Mouse (Mus musculus): ENCODE results near the gene Lrsam1. TPM values are rescaled to one million over a fixed set of nuclear protein-coding genes. Genes with fewer than 3 reads are reported as not detected.

Lrsam1 gene
- polyA plus RNA-seq, 1 experiment from 2014 or later: 7.4 TPM

DNA sequence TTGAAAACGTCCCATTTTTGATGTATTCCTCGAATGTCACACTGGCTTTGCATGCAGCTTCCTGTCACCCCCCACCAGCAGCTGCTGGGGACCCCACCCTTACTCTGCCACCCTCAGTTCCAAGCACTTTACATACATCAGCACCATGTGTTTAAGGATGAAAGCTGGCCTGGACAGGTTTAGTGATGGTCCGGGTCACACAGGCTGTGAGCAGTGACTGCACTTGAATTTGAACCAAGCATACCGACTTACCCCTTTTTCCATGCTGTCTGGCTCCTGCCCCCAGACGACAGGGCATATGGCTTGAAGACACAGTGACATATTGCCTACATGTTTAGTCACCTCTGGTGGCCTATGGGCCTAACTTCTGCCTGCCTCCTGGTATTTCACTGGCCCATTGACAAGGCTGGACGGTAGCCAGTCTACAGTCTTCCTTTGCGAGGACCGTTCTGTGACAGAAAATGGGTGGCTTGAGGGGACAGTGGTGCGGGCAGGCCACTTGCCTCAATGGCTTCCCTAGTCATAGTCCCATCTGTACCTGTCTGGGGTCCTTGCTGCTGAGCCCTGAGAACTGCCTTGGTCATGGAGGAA, 6.7 kb upstream of the Lrsam1 start:
- no peaks in the 10 kb centered on the region for H3K27me3 ChIP-seq (ENCODE audit: control insufficient read depth, insufficient read depth, low read length)
- peak overlapping the region in 1 of 2 experiments; percentile 55; a peak in 1 of 4 replicates for H3K4me3 ChIP-seq (ENCODE audit: control insufficient read depth in 1 of 2, insufficient read depth in 1 of 2, low read depth in 1 of 2, low read length in 2 of 2)
- H3K4me2 ChIP-seq (ENCODE audit: low read length): peak overlapping the region; percentile 85
- peak overlapping the region in 1 of 2 experiments; percentile 98; a peak in 2 of 4 replicates for H3K27ac ChIP-seq (replicated peaks in 1 of 2; ENCODE audit: control insufficient read depth in 1 of 2, insufficient read depth in 1 of 2, low read depth in 2 of 2, low read length in 2 of 2)
- WGBS: 79% methylated on average over 9 of the region's 9 CpGs
- ATAC-seq (ENCODE audit: insufficient number of reproducible peaks, insufficient read depth, low FRiP score, low read depth): no peak
- no peaks in the 10 kb centered on the region for H3K9me3 ChIP-seq (ENCODE audit: control insufficient read depth, low read length)
- peak overlapping the region; percentile 77 for H3K9ac ChIP-seq (ENCODE audit: low read length)
- H3K4me1 ChIP-seq (ENCODE audit: control insufficient read depth in 2 of 2, insufficient read depth in 2 of 2, low read length in 2 of 2): peaks cover 17 to 38% of the 10 kb centered on the region in 2 experiments
- H3K36me3 ChIP-seq (ENCODE audit: control insufficient read depth, insufficient read depth, low read length): peaks cover 29% of the 10 kb centered on the region

DNA sequence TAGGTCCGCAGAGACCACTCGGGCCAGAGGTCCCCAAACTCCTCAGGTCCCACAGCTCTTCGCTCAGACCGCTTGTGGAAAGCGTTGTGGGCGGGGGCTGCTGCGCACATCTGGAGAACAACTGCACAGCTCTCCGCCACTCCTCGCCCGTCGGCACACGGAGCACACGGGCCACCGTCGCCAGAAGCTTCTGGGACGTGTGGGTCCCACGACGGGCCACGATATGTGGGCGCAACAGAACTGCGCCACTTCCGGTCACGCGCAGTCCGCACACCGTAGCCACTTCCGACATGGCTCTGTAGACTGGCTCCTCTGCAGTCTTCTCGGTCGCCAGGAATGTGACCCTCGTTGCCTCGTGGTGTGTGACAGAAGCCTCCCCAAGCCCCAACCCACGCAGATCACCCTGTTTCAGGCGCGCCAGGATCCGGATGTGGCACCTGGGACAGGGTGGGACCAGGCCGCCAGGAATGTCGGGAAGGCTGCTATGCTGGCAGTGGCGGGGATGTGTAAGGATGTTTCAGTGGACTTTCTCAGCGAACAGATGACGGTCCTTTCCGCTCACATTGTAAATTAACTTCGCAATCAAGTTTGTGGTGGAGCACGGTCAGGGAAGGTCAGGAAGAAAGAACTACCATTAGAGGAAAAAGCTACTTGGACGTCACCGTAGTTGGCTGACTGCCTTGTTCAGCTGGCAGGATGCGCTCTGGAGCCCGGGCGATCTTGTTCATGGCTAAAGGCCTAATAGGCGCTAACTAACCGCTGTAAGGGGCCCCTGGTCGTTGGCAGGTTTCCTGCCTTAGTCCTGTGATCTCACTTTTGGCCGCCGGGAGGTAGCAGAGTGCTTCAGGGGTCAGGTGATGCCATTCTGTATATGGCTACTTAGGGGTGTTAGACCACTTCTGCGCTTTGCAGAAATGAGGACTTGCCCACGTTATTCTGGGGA, 5.5 kb upstream of the Lrsam1 start:
- Histone ChIP-seq H3K36me3 (ENCODE audit: control insufficient read depth, insufficient read depth, low read length) (peaks cover 28% of the 10 kb centered on the region), H3K4me1 (ENCODE audit: control insufficient read depth in 2 of 2, insufficient read depth in 2 of 2, low read length in 2 of 2) (peaks cover 22 to 43% of the 10 kb centered on the region in 2 experiments), H3K4me3 (ENCODE audit: control insufficient read depth in 1 of 2, insufficient read depth in 1 of 2, low read depth in 1 of 2, low read length in 2 of 2) (peak overlapping the region; percentile 55 to 66), H3K4me2 (ENCODE audit: low read length) (peak overlapping the region; percentile 85), H3K9ac (ENCODE audit: low read length) (peak overlapping the region; percentile 77), H3K27me3 (ENCODE audit: control insufficient read depth, insufficient read depth, low read length) (no peaks in the 10 kb centered on the region), H3K9me3 (ENCODE audit: control insufficient read depth, low read length) (no peaks in the 10 kb centered on the region), H3K27ac (replicated peaks in 1 of 2; ENCODE audit: control insufficient read depth in 1 of 2, insufficient read depth in 1 of 2, low read depth in 2 of 2, low read length in 2 of 2) (peak overlapping the region; percentile 97 to 98)
- ATAC-seq (ENCODE audit: insufficient number of reproducible peaks, insufficient read depth, low FRiP score, low read depth): peak; percentile 77
- under 1% methylated on average over 55 of the region's 55 CpGs for WGBS

DNA sequence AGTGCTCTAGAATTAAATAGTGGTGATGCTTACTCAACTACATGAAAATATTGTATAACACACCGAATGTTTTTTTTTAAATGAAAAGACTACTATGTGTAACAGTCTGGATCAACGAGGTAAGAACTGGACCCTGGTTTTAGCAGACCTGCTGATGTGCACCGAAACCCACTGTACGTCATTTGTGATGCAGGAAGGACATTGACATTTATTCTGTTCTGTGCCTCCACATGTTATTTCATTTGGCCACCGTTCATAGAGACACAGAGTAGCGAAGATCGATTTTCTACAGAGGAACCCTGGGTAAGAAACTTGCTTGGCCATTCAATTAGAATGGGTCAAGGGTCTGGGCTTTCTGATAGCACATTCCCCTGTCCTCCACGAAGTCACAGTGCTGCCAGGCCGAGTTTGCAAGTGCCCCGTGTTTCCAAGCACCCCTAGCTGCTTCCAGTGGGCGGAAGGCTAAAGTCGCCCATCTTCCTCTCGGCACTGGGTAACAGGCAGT, 4.8 kb upstream of the Lrsam1 start:
- whole genome bisulfite sequencing: 9% methylated on average over 13 of the region's 13 CpGs
- no peak for ATAC-seq (ENCODE audit: insufficient number of reproducible peaks, insufficient read depth, low FRiP score, low read depth)
- H3K4me3 ChIP-seq (ENCODE audit: control insufficient read depth in 1 of 2, insufficient read depth in 1 of 2, low read depth in 1 of 2, low read length in 2 of 2): peak overlapping the region; percentile 55 to 66
- no peaks in the 10 kb centered on the region for H3K9me3 ChIP-seq (ENCODE audit: control insufficient read depth, low read length)
- peak overlapping the region; percentile 77 for H3K9ac ChIP-seq (ENCODE audit: low read length)
- peaks cover 22 to 43% of the 10 kb centered on the region in 2 experiments for H3K4me1 ChIP-seq (ENCODE audit: control insufficient read depth in 2 of 2, insufficient read depth in 2 of 2, low read length in 2 of 2)
- H3K4me2 ChIP-seq (ENCODE audit: low read length): peak overlapping the region; percentile 85
- H3K27ac ChIP-seq (replicated peaks in 1 of 2; ENCODE audit: control insufficient read depth in 1 of 2, insufficient read depth in 1 of 2, low read depth in 2 of 2, low read length in 2 of 2): peak overlapping the region; percentile 97 to 98
- H3K27me3 ChIP-seq (ENCODE audit: control insufficient read depth, insufficient read depth, low read length): no peaks in the 10 kb centered on the region
- H3K36me3 ChIP-seq (ENCODE audit: control insufficient read depth, insufficient read depth, low read length): peaks cover 28% of the 10 kb centered on the region

- Histone ChIP-seq H3K4me3 (ENCODE audit: control insufficient read depth in 1 of 2, insufficient read depth in 1 of 2, low read depth in 1 of 2, low read length in 2 of 2) (no peak overlapping the region), H3K9me3 (ENCODE audit: control insufficient read depth, low read length) (no peaks in the 10 kb centered on the region), H3K36me3 (ENCODE audit: control insufficient read depth, insufficient read depth, low read length) (peaks cover 28% of the 10 kb centered on the region), H3K9ac (ENCODE audit: low read length) (no peak overlapping the region), H3K27ac (replicated peaks in 1 of 2; ENCODE audit: control insufficient read depth in 1 of 2, insufficient read depth in 1 of 2, low read depth in 2 of 2, low read length in 2 of 2) (no peak overlapping the region), H3K4me2 (ENCODE audit: low read length) (peak overlapping the region; percentile 85), H3K4me1 (ENCODE audit: control insufficient read depth in 2 of 2, insufficient read depth in 2 of 2, low read length in 2 of 2) (peaks cover 26 to 48% of the 10 kb centered on the region in 2 experiments), H3K27me3 (ENCODE audit: control insufficient read depth, insufficient read depth, low read length) (no peaks in the 10 kb centered on the region)
- ATAC-seq (ENCODE audit: insufficient number of reproducible peaks, insufficient read depth, low FRiP score, low read depth): no peak
- 18% methylated on average over 7 of the region's 7 CpGs for WGBS
Measured at GRCm38 (mm10) chr2:32965511-32966183, 4.2 kb upstream of the Lrsam1 start.

GRCm38 (mm10) chr2:32964659-32965457, 3.4 kb upstream of the Lrsam1 start:
- Histone ChIP-seq H3K27me3 (ENCODE audit: control insufficient read depth, insufficient read depth, low read length) (no peaks in the 10 kb centered on the region), H3K4me3 (ENCODE audit: control insufficient read depth in 1 of 2, insufficient read depth in 1 of 2, low read depth in 1 of 2, low read length in 2 of 2) (no peak overlapping the region), H3K9ac (ENCODE audit: low read length) (no peak overlapping the region), H3K9me3 (ENCODE audit: control insufficient read depth, low read length) (no peaks in the 10 kb centered on the region), H3K4me1 (ENCODE audit: control insufficient read depth in 2 of 2, insufficient read depth in 2 of 2, low read length in 2 of 2) (peaks cover 25 to 44% of the 10 kb centered on the region in 2 experiments), H3K27ac (replicated peaks in 1 of 2; ENCODE audit: control insufficient read depth in 1 of 2, insufficient read depth in 1 of 2, low read depth in 2 of 2, low read length in 2 of 2) (no peak overlapping the region; a peak in 1 of 4 replicates), H3K4me2 (ENCODE audit: low read length) (no peak overlapping the region), H3K36me3 (ENCODE audit: control insufficient read depth, insufficient read depth, low read length) (peaks cover 28% of the 10 kb centered on the region)
- 33% methylated on average over 10 of the region's 10 CpGs for WGBS
- no peak for ATAC-seq (ENCODE audit: insufficient number of reproducible peaks, insufficient read depth, low FRiP score, low read depth)

DNA sequence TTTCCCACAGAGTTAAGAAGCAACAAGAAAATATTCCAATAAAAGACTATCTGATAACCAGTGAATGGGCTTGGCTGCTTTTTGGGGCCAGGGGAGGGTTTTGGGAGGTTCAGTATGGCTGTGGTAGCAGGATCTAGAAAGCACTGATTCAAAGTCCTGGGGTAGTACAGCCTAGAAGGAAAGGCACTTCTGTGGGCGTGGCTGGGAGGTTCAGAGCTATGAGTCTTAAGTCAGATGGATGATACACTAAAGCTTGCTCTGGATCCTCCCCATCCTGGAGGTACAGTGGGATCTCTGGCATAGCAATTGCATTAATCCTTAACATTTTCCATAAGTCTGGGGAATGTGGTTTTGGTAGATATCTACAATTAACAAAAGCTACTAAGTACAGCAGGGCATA, 2.6 kb upstream of the Lrsam1 start:
- Histone ChIP-seq H3K4me2 (ENCODE audit: low read length) (0 out of 2 replicates have a peak overlapping the region, but pooled peaks have one; percentile 61), H3K9me3 (ENCODE audit: control insufficient read depth, low read length) (no peaks in the 10 kb centered on the region), H3K9ac (ENCODE audit: low read length) (peak overlapping the region; percentile 72; the same call in 1 of the 2 replicates), H3K4me3 (ENCODE audit: control insufficient read depth in 1 of 2, insufficient read depth in 1 of 2, low read depth in 1 of 2, low read length in 2 of 2) (no peak overlapping the region), H3K27ac (replicated peaks in 1 of 2; ENCODE audit: control insufficient read depth in 1 of 2, insufficient read depth in 1 of 2, low read depth in 2 of 2, low read length in 2 of 2) (no peak overlapping the region), H3K36me3 (ENCODE audit: control insufficient read depth, insufficient read depth, low read length) (peaks cover 30% of the 10 kb centered on the region), H3K4me1 (ENCODE audit: control insufficient read depth in 2 of 2, insufficient read depth in 2 of 2, low read length in 2 of 2) (peaks cover 21 to 40% of the 10 kb centered on the region in 2 experiments), H3K27me3 (ENCODE audit: control insufficient read depth, insufficient read depth, low read length) (no peaks in the 10 kb centered on the region)
- WGBS: 77% methylated on average over 1 of the region's 1 CpGs
- ATAC-seq (ENCODE audit: insufficient number of reproducible peaks, insufficient read depth, low FRiP score, low read depth): no peak
